Mouse (Mus musculus) adrenal gland, postnatal 0 days (tissue): ENCODE measurements around the gene Ly6c1. TPM values are rescaled to one million over a fixed set of nuclear protein-coding genes. Genes with fewer than 3 reads are reported as not detected.

ENCODE experiments used
- polyA plus RNA-seq: library from polyadenylated mRNA; unstranded; fragments of >200 nt; fragmentation: Nextera tagmentation; extraction: Ambion mirVana; gene quantifications from 2 replicates; pipeline ENCODE4 v1.2.1, GENCODE M21; 2015

Gene Ly6c1
- 132 and 138 TPM in 2 replicates for polyA plus RNA-seq

DNA sequence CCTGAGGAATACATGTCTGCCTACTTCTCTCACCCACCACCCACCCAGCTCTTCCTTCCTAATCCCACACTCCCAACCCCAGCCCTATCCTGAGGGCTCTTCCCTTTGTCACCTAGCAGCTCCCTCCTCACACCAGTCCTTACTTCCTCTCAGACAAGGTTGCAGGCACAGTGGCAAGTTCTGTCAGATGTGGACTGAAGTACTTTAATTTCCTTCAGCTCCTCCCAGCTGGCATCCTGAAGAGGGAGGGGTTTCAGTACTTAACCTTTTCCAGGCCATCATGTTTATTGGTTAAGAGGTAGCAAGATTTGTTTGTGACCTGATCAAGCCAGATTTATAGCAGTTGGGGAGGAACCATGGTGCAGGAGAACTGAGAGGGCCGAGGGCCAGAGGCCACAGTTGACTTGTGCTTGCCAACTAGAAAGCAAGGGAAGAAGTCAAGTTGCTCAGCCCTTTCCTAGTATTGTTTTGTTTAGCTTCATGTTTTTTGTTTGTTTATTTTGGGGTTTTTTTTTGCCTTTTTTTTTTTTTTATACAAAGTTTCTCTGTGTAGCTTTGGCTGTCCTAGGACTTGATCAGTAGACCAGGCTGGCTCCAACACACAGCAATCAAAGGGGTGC lies at the start of gene Ly6c1:
Ly6c1 (minus strand) TSS at position 189 of the 620 bp plus-strand sequence.

Other genes with a start within 250 kb of the Ly6c1 start
- gene Gml2, start 229.8 kb downstream of the Ly6c1 start, polyA plus RNA-seq = not detected in 2 replicates
- gene 2010109I03Rik, start 151.8 kb downstream of the Ly6c1 start, polyA plus RNA-seq = 0.14 and 0.21 TPM in 2 replicates
- 0.35 and 0.41 TPM in 2 replicates for gene Ly6i, start 65.4 kb downstream of the Ly6c1 start, polyA plus RNA-seq
- 150 and 159 TPM in 2 replicates for gene Ly6a, start 50.8 kb downstream of the Ly6c1 start, polyA plus RNA-seq
- 5.6 and 9.0 TPM in 2 replicates for gene Ly6c2, start 63.1 kb upstream of the Ly6c1 start, polyA plus RNA-seq
- 0.33 and 0.58 TPM in 2 replicates for gene Ly6g, start 106.4 kb upstream of the Ly6c1 start, polyA plus RNA-seq
- gene BC025446, start 167.5 kb upstream of the Ly6c1 start, polyA plus RNA-seq = 0.44 and 0.55 TPM in 2 replicates
- not detected in 2 replicates for gene Ly6f, start 219.6 kb upstream of the Ly6c1 start, polyA plus RNA-seq